Mouse (Mus musculus): Measurements from ENCODE around the gene Hps5.

DNA sequence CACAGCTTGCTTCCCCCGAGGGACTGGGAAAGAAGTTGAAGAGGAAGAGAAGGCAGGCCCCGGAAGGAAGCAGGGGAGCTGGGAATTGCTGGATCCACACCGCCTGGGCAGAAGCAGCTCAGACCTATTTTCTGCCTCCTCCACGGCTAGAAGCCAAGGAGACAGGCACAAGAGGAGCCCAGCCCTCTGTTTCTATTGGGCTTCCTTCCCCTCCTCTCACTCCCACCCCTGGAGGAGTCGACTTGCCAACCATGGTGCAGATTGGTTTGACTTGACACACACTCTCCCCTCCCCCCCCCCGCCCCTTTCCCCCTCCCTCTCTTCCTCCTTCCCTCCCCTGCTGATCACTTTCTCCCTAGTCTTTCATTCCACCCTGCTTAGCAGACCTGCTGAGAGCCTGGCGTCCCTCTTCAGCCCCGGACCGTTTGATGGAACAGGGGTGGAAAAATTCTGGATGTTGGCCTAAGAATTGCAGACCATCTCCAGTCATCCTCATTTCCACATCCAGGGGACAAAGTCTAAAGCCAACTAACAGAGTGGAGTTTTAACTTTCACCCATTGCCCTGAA, 42.3 kb upstream of the Hps5 start:
- no peak; the same call in 1 of the 2 replicates for TF ChIP-seq POLR2A (IDR thresholded peaks at IDR 0.05; ENCODE audit: borderline replicate concordance, low read depth, low read length)
- no peak for TF ChIP-seq CTCF (IDR thresholded peaks at IDR 0.05; ENCODE audit: low read depth, low read length)
